Mouse (Mus musculus): Measurements from ENCODE around the gene Bpgm. TPM values are rescaled to one million over a fixed set of nuclear protein-coding genes. Genes with fewer than 3 reads are reported as not detected.
A peak's percentile ranks its signal among the peaks of the same experiment; 100 is the strongest.

Bpgm gene
- polyA plus RNA-seq, 1 experiment from 2014 or later = 48.7 TPM

DNA sequence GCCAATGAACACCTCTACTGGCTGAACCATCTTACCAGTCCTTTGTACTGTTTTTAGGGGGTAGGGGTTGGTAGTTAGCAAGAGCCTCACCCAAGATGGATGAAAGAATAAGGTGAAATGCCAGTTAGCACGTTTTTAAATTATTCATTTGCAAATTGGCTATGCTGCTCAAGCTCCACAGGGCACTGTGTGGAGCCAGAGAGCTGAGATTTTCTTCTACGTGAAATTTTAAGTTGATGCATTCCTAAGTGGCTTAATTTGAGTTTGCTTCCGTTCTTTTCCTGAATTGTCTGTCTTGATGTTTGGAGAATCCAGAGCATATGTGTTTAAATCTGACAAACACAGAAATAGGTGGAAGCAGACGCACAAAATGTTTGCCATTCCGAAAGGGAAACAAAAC, 38.6 kb downstream of the Bpgm start:
- Histone ChIP-seq H3K4me3 (ENCODE audit: low read depth, low read length) (no peak overlapping the region), H3K27me3 (replicated peaks; ENCODE audit: control insufficient read depth, insufficient read depth, low read length) (no peaks in the 10 kb centered on the region), H3K4me2 (ENCODE audit: low read depth, low read length) (peak overlapping the region; percentile 39), H3K27ac (replicated peaks; ENCODE audit: low read depth, low read length) (peak overlapping the region; percentile 70), H3K36me3 (ENCODE audit: control insufficient read depth, insufficient read depth, low read length) (no peaks in the 10 kb centered on the region), H3K9ac (ENCODE audit: low read depth, low read length) (no peak overlapping the region), H3K4me1 (ENCODE audit: control insufficient read depth, insufficient read depth, low read length) (peaks cover 15% of the 10 kb centered on the region), H3K9me3 (ENCODE audit: control insufficient read depth, low read length) (no peaks in the 10 kb centered on the region)
- 26% methylated on average over 5 of the region's 5 CpGs for WGBS
- DNase-seq (ENCODE audit: low spot score) = peak; percentile 79
- no peak for ATAC-seq (ENCODE audit: low read depth)

- no peak overlapping the region for H3K4me3 ChIP-seq (ENCODE audit: low read depth, low read length)
- H3K36me3 ChIP-seq (ENCODE audit: control insufficient read depth, insufficient read depth, low read length) = no peaks in the 10 kb centered on the region
- no peaks in the 10 kb centered on the region for H3K9me3 ChIP-seq (ENCODE audit: control insufficient read depth, low read length)
- H3K4me2 ChIP-seq (ENCODE audit: low read depth, low read length) = peak overlapping the region; percentile 39
- peak; percentile 50; the same call in 1 of the 2 replicates for ATAC-seq (ENCODE audit: low read depth)
- DNase-seq (ENCODE audit: low spot score) = peak; percentile 81
- peak overlapping the region; percentile 70 for H3K27ac ChIP-seq (replicated peaks; ENCODE audit: low read depth, low read length)
- H3K4me1 ChIP-seq (ENCODE audit: control insufficient read depth, insufficient read depth, low read length) = peaks cover 15% of the 10 kb centered on the region
- 51% methylated on average over 10 of the region's 10 CpGs for WGBS
- no peaks in the 10 kb centered on the region for H3K27me3 ChIP-seq (replicated peaks; ENCODE audit: control insufficient read depth, insufficient read depth, low read length)
- no peak overlapping the region for H3K9ac ChIP-seq (ENCODE audit: low read depth, low read length)
Observed at GRCm38 (mm10) chr6:34515098-34515782, 39.2 kb downstream of the Bpgm start.

DNA sequence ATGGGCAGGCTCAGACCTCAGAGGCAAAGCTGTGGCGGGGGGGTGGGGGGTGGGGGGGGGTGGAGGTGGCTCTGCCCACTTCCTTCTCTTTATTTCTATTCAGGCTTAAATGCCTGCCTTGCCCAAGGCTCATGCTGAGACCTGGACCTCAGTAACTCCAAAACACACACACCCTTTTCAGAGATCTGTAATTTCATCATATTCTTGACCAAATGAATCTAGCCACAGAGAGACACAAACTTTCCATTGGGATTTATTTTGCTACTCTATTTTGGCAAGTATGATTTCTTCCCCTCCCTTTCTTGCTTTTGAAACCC, 39.7 kb downstream of the Bpgm start:
- peaks cover 15% of the 10 kb centered on the region for H3K4me1 ChIP-seq (ENCODE audit: control insufficient read depth, insufficient read depth, low read length)
- no peaks in the 10 kb centered on the region for H3K36me3 ChIP-seq (ENCODE audit: control insufficient read depth, insufficient read depth, low read length)
- H3K27ac ChIP-seq (replicated peaks; ENCODE audit: low read depth, low read length) = peak overlapping the region; percentile 74
- peak; percentile 61 for DNase-seq (ENCODE audit: low spot score)
- H3K27me3 ChIP-seq (replicated peaks; ENCODE audit: control insufficient read depth, insufficient read depth, low read length) = no peaks in the 10 kb centered on the region
- no peak for ATAC-seq (ENCODE audit: low read depth)
- H3K9ac ChIP-seq (ENCODE audit: low read depth, low read length) = no peak overlapping the region
- WGBS = 25% methylated on average over 1 of the region's 1 CpGs
- no peaks in the 10 kb centered on the region for H3K9me3 ChIP-seq (ENCODE audit: control insufficient read depth, low read length)
- no peak overlapping the region; the same call in 1 of the 2 replicates for H3K4me2 ChIP-seq (ENCODE audit: low read depth, low read length)
- no peak overlapping the region for H3K4me3 ChIP-seq (ENCODE audit: low read depth, low read length)

DNA sequence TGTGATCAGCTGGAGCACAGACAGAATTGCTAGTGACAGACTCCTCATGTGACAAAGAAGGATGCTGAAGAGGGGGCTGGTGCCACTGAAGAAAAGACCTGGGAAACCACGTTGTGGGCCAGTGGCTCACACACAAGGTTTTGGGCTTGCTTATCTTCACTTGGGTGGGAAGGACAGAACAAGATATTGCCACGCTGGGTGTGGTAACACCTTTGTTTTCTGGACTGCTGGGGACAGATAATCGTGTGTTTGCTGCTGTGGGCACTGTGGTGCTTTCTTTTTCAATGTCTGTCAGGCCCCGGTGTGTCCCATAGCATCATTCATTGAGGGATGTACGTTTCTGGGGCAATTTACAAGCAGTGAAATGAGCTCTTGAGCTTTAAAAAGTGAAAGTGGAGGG, 41.7 kb downstream of the Bpgm start:
- no peak overlapping the region for H3K4me3 ChIP-seq (ENCODE audit: low read depth, low read length)
- H3K4me2 ChIP-seq (ENCODE audit: low read depth, low read length) = no peak overlapping the region
- H3K36me3 ChIP-seq (ENCODE audit: control insufficient read depth, insufficient read depth, low read length) = no peaks in the 10 kb centered on the region
- no peak overlapping the region for H3K9ac ChIP-seq (ENCODE audit: low read depth, low read length)
- 81% methylated on average over 5 of the region's 5 CpGs for WGBS
- no peaks in the 10 kb centered on the region for H3K9me3 ChIP-seq (ENCODE audit: control insufficient read depth, low read length)
- DNase-seq (ENCODE audit: low spot score) = no peak
- ATAC-seq (ENCODE audit: low read depth) = no peak
- no peak overlapping the region for H3K27ac ChIP-seq (replicated peaks; ENCODE audit: low read depth, low read length)
- H3K4me1 ChIP-seq (ENCODE audit: control insufficient read depth, insufficient read depth, low read length) = peaks cover 23% of the 10 kb centered on the region
- H3K27me3 ChIP-seq (replicated peaks; ENCODE audit: control insufficient read depth, insufficient read depth, low read length) = no peaks in the 10 kb centered on the region

DNA sequence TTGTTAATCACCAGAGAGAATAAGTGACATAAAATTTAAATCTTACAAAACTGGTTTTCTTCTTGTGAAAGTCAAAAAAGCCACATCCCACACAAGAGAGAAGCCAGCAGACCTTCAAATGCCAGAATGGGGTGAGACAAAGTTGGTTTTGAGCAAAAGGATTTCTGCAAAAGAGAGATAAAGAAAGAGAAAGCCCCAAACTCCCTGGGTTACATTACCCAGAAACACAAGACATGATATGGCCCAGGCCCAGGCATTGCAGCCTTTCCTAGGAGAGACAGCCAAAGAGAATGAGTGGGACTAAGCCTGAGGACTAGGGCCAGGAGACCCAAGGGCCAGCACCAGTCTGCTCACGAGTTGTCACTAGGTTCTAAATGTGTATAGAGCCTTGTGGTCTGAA, 43.1 kb downstream of the Bpgm start:
- Histone ChIP-seq H3K4me3 (ENCODE audit: low read depth, low read length) (no peak overlapping the region), H3K27me3 (replicated peaks; ENCODE audit: control insufficient read depth, insufficient read depth, low read length) (no peaks in the 10 kb centered on the region), H3K36me3 (ENCODE audit: control insufficient read depth, insufficient read depth, low read length) (no peaks in the 10 kb centered on the region), H3K9ac (ENCODE audit: low read depth, low read length) (no peak overlapping the region), H3K4me1 (ENCODE audit: control insufficient read depth, insufficient read depth, low read length) (peaks cover 23% of the 10 kb centered on the region), H3K4me2 (ENCODE audit: low read depth, low read length) (no peak overlapping the region), H3K27ac (replicated peaks; ENCODE audit: low read depth, low read length) (no peak overlapping the region), H3K9me3 (ENCODE audit: control insufficient read depth, low read length) (no peaks in the 10 kb centered on the region)
- ATAC-seq (ENCODE audit: low read depth) (no peak), DNase-seq (ENCODE audit: low spot score) (no peak)
- WGBS = 75% methylated on average over 1 of the region's 1 CpGs

GRCm38 (mm10) chr6:34520491-34520890, 44.5 kb downstream of the Bpgm start:
- Histone ChIP-seq H3K4me3 (ENCODE audit: low read depth, low read length) (no peak overlapping the region), H3K27me3 (replicated peaks; ENCODE audit: control insufficient read depth, insufficient read depth, low read length) (no peaks in the 10 kb centered on the region), H3K4me1 (ENCODE audit: control insufficient read depth, insufficient read depth, low read length) (peaks cover 15% of the 10 kb centered on the region), H3K9ac (ENCODE audit: low read depth, low read length) (no peak overlapping the region), H3K36me3 (ENCODE audit: control insufficient read depth, insufficient read depth, low read length) (no peaks in the 10 kb centered on the region), H3K9me3 (ENCODE audit: control insufficient read depth, low read length) (no peaks in the 10 kb centered on the region), H3K4me2 (ENCODE audit: low read depth, low read length) (no peak overlapping the region), H3K27ac (replicated peaks; ENCODE audit: low read depth, low read length) (peak overlapping the region; percentile 59; the same call in 1 of the 2 replicates)
- peak; percentile 74 for ATAC-seq (ENCODE audit: low read depth)
- peak; percentile 88 for DNase-seq (ENCODE audit: low spot score)
- WGBS = 28% methylated on average over 2 of the region's 2 CpGs

DNA sequence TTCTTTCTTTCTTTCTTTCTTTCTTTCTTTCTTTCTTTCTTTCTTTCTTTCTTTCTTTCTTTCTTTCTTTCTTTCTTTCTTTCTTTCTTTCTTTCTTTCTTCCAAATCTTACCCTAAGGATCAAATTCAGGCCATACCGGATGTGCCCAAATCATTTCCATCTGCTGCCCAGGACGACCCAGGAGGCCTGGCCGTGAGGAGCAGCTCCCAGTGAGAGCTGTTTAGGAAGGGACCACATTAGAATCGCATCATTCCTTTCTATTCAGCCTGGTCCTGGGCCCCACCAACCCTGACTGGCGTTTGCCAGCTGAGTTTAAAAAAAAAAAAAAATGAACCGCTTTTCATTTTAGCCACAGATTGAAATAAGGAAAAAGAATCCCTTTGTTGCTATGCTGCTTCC, 44.9 kb downstream of the Bpgm start:
- Histone ChIP-seq H3K27me3 (replicated peaks; ENCODE audit: control insufficient read depth, insufficient read depth, low read length) (no peaks in the 10 kb centered on the region), H3K27ac (replicated peaks; ENCODE audit: low read depth, low read length) (peak overlapping the region; percentile 83), H3K36me3 (ENCODE audit: control insufficient read depth, insufficient read depth, low read length) (no peaks in the 10 kb centered on the region), H3K9me3 (ENCODE audit: control insufficient read depth, low read length) (no peaks in the 10 kb centered on the region), H3K4me2 (ENCODE audit: low read depth, low read length) (peak overlapping the region; percentile 31), H3K9ac (ENCODE audit: low read depth, low read length) (no peak overlapping the region), H3K4me3 (ENCODE audit: low read depth, low read length) (no peak overlapping the region), H3K4me1 (ENCODE audit: control insufficient read depth, insufficient read depth, low read length) (peaks cover 15% of the 10 kb centered on the region)
- DNase-seq (ENCODE audit: low spot score) (peak; percentile 35), ATAC-seq (ENCODE audit: low read depth) (peak; percentile 48; the same call in 1 of the 2 replicates)
- 8% methylated on average over 6 of the region's 6 CpGs for WGBS

- no peak for ATAC-seq (ENCODE audit: low read depth)
- DNase-seq (ENCODE audit: low spot score) = no peak
- Histone ChIP-seq H3K27ac (replicated peaks; ENCODE audit: low read depth, low read length) (no peak overlapping the region), H3K4me2 (ENCODE audit: low read depth, low read length) (no peak overlapping the region), H3K4me3 (ENCODE audit: low read depth, low read length) (no peak overlapping the region), H3K9ac (ENCODE audit: low read depth, low read length) (no peak overlapping the region), H3K36me3 (ENCODE audit: control insufficient read depth, insufficient read depth, low read length) (no peaks in the 10 kb centered on the region), H3K9me3 (ENCODE audit: control insufficient read depth, low read length) (no peaks in the 10 kb centered on the region), H3K27me3 (replicated peaks; ENCODE audit: control insufficient read depth, insufficient read depth, low read length) (no peaks in the 10 kb centered on the region), H3K4me1 (ENCODE audit: control insufficient read depth, insufficient read depth, low read length) (peaks cover 7% of the 10 kb centered on the region)
- 68% methylated on average over 4 of the region's 5 CpGs for WGBS
Observed at GRCm38 (mm10) chr6:34523476-34523875, 47.5 kb downstream of the Bpgm start.

- Histone ChIP-seq H3K9me3 (ENCODE audit: control insufficient read depth, low read length) (no peaks in the 10 kb centered on the region), H3K4me1 (ENCODE audit: control insufficient read depth, insufficient read depth, low read length) (peaks cover 14% of the 10 kb centered on the region), H3K27me3 (replicated peaks; ENCODE audit: control insufficient read depth, insufficient read depth, low read length) (no peaks in the 10 kb centered on the region), H3K27ac (replicated peaks; ENCODE audit: low read depth, low read length) (no peak overlapping the region), H3K4me2 (ENCODE audit: low read depth, low read length) (no peak overlapping the region), H3K36me3 (ENCODE audit: control insufficient read depth, insufficient read depth, low read length) (no peaks in the 10 kb centered on the region), H3K9ac (ENCODE audit: low read depth, low read length) (no peak overlapping the region), H3K4me3 (ENCODE audit: low read depth, low read length) (no peak overlapping the region)
- ATAC-seq (ENCODE audit: low read depth) (no peak), DNase-seq (ENCODE audit: low spot score) (no peak)
- WGBS = 94% methylated on average over 1 of the region's 1 CpGs
Observed at GRCm38 (mm10) chr6:34525499-34525924, 49.5 kb downstream of the Bpgm start.
